Mouse (Mus musculus): ENCODE results near the gene Fgr. TPM values are rescaled to one million over a fixed set of nuclear protein-coding genes. Genes with fewer than 3 reads are reported as not detected.

Gene Fgr
- polyA plus RNA-seq, 1 experiment from 2014 or later = 0.60 TPM

DNA sequence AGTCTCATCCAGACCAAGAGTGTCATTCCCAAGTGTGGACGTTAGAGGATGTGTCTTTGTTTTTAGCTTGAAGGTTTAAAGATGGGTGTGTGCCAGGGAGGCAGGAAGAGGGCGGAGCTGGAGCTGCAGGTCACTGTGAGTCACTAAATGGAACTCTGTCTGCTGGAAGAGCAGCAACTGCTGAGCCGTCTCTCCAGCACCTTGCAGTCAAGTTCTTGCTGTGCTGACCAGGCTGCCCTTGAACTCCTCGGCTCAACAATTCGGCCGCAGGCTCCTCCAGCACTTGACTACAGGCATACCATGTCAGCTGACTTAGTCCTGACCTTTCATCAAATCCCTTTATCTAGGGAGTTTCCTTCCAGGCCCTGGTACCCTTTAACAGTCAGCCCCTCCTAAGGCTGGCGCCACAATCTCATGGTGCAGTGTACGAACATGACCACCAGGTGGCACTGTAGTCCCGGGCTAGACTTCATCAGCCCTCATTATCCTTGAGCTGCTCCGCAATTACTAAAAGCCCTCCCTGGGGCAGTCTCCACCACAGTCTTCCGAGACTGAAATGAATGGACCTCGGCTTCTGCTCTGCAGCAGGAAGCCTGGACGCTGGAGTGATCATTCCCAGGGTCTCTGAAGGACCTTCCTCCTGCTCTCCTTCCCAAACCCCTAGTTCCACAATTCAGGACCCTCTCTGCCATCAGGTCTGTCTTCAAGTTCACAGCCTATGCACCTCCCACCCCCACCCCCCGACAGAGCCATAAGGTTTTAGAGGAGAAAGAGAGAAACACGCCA, 28.4 kb upstream of the Fgr start:
- H3K27me3 ChIP-seq (replicated peaks) = peaks cover 14% of the 10 kb centered on the region
- peak overlapping the region; percentile 3; the same call in 1 of the 2 replicates for H3K9ac ChIP-seq

DNA sequence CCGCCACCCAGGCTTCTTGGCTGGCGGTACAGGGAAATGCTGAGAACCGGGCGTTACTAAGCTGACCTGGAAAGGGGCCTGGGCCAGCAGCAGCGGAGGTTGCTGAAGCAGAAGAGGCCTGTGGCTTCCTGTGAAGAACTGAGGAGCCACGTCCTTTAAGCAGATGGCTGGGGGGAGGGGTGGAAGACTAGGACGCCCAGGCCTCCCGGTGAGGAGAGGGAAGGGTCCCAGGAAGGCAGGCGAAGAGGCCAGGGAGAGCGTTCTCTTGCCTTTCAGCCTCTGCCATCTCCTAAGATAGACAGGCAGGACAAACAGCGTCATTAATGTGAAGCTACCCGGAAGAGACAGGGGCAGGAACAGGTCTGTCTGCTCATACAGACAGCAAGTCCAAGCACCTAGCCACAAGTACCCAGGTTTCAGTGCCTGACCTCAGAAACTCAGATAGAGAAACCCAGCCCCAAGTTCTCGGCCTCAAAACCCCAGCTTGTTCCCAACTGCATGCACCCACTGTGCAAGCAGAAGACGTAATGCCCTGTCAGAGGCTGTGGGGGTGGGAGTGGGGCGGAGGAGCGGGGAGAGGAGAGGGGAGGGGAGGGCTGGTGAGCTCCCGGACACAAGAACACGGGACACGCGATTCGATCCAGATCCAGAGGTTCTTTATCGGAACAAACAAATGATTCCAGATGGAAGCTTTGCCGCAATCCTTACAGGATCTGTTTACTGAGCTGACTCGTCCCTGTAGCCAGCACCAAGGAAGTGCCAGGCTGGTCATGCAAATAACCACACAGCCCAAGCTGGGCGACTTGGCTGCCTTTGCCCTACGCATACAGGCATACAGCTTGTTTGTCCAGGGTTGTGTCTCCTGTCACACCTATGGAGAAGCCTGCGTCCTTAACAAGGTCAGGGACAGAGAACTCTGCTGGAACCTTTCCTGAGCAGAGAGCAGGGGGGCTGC, 27.6 kb upstream of the Fgr start:
- Histone ChIP-seq H3K9ac (peak overlapping the region; percentile 3; the same call in 1 of the 2 replicates), H3K9me3 (replicated peaks) (no peaks in the 10 kb centered on the region), H3K4me2 (peak overlapping the region; percentile 55), H3K27ac (peak overlapping the region; percentile 60), H3K36me3 (no peaks in the 10 kb centered on the region), H3K27me3 (replicated peaks) (peaks cover 12% of the 10 kb centered on the region), H3K4me1 (peaks cover 42% of the 10 kb centered on the region), H3K4me3 (peak overlapping the region; percentile 18)
- WGBS (ENCODE audit: insufficient replicate concordance) = 19% methylated on average over 27 of the region's 27 CpGs
- no peak for ATAC-seq

More for the DNA sequence above, 28.4 kb upstream of the Fgr start:
- Histone ChIP-seq H3K4me1 (peaks cover 40% of the 10 kb centered on the region), H3K27ac (peak overlapping the region; percentile 60), H3K4me3 (peak overlapping the region; percentile 18), H3K9me3 (replicated peaks) (no peaks in the 10 kb centered on the region), H3K4me2 (peak overlapping the region; percentile 55), H3K36me3 (no peaks in the 10 kb centered on the region)
- WGBS (ENCODE audit: insufficient replicate concordance) = 4% methylated on average over 15 of the region's 15 CpGs
- ATAC-seq = peak; percentile 65

DNA sequence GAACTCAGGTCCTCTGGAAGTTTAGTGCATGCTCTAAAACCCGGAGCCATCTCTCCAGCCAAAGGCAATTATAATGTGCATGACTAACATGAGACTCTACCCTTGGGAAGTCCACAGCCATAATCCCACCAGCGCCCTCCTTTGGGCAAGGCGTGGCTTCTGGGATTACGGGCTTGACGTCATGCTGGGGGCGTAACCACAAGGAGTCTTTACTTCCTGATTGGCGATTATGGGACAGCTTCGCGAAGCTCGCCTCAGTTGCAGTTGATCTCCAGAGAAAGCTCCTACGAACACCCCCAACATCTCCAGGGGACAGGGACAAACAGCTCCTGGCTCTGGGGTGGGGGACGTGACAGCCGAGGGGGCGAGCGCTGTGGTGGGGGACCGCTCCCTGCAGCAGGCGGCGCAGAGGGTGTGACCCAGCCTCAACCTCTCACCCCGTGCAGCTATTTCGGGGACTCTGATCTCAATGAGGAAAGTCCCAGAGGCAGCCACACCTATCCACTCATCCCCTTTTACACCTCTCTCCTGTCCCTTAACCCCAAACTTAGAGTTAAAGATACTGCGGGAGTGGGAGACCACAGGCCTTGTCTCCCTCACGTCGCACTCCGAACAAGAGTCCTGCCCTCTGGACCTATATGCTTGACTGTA, 23.9 kb upstream of the Fgr start:
- H3K4me1 ChIP-seq = peaks cover 37% of the 10 kb centered on the region
- H3K9me3 ChIP-seq (replicated peaks) = no peaks in the 10 kb centered on the region
- H3K4me2 ChIP-seq = peak overlapping the region; percentile 54
- 34% methylated on average over 24 of the region's 24 CpGs for WGBS (ENCODE audit: insufficient replicate concordance)
- no peak overlapping the region for H3K9ac ChIP-seq
- peaks cover 11% of the 10 kb centered on the region; the same call in 1 of the 2 replicates for H3K27me3 ChIP-seq (replicated peaks)
- no peaks in the 10 kb centered on the region for H3K36me3 ChIP-seq
- no peak for ATAC-seq
- no peak overlapping the region for H3K27ac ChIP-seq
- H3K4me3 ChIP-seq = peak overlapping the region; percentile 18

DNA sequence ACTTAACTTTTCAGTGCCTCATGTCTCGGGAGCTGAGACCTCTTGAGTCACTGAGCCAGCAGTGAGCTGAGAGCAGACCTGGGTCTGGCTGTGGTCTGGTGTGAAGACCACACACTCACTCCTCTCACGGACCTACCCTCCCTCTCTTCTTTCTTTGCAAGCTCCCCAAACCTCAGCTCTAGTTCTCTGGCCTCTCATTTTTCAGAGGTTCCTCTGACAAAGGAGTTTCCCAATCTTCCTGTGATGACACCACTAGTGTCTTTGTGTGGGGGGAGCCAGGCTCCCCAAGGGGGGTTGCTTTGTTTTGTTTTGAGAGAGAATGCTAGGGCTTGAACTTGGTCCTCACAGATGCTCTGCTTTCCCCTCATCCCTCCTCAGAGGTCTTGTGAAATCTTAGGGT, 22.9 kb upstream of the Fgr start:
- Histone ChIP-seq H3K4me3 (no peak overlapping the region), H3K4me2 (no peak overlapping the region), H3K27me3 (replicated peaks) (peaks cover 11% of the 10 kb centered on the region; the same call in 1 of the 2 replicates), H3K36me3 (no peaks in the 10 kb centered on the region), H3K9ac (no peak overlapping the region), H3K4me1 (peaks cover 29% of the 10 kb centered on the region), H3K9me3 (replicated peaks) (no peaks in the 10 kb centered on the region), H3K27ac (no peak overlapping the region)
- no peak for ATAC-seq
- 26% methylated on average over 2 of the region's 2 CpGs for WGBS (ENCODE audit: insufficient replicate concordance)

DNA sequence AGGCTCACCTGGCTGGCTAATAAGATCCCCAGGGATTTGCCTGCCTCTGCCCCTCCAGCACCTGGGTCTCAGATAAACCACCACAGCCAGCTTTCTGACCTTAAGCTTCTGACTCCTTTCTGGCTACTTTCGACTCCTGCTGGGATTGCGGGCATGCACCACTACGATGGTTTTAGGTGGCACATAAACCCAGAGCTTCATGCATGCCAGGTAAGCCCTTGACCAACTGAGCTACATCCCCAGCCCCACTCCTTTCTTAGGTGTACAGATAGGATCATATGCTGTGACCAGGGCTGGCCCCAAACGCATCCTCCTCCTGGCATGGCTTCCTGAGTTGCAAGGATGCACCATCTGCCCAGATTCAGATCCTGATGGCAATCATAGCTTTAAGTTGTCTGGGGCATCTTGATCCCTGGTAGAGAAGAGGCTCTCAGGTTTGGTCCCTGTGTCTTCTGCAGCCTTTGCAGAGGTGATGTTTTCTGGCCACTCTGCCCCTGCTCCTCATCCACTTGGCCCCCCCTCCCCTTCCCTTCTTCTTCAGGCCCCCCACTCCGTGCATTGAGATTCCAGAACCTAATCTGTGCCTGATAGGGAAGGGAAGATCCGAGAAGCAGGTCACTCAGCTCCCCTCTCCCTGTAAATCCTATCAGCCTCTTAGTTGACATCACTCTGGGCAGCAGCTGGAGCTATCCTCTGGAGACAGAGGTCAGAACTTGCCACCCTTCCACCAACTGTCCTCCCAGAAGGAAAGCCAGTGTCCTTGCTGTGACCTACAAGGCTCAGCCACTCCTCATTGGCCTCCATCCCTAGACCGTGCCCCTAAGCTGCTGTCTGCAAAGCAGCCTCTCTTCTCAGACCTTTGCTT, 19.1 kb upstream of the Fgr start:
- 69% methylated on average over 7 of the region's 7 CpGs for WGBS (ENCODE audit: insufficient replicate concordance)

DNA sequence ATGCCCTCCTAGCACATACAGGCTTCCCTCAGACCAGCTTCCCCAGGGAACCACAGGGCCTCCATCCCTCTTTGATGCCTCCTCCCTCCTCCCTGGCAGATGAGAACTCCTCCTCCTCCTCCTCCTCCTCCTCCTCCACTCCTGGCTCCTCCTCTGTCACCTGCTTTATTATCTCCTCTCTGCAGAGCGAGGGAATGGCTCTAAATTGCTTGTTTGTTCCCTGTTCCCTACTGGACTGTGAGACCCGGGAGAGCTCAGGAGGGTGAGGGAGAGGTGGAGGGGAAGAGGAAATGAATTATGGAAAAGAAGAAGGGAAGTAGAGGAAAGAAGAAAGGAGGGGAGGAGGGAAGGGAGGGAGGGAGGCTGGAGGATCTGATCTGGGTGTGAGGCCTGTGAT, 18.5 kb upstream of the Fgr start:
- H3K4me1 ChIP-seq = peaks cover 24% of the 10 kb centered on the region
- no peaks in the 10 kb centered on the region for H3K36me3 ChIP-seq
- no peak overlapping the region for H3K4me2 ChIP-seq
- no peak overlapping the region for H3K27ac ChIP-seq
- no peak overlapping the region for H3K4me3 ChIP-seq
- H3K9me3 ChIP-seq (replicated peaks) = no peaks in the 10 kb centered on the region
- no peak overlapping the region for H3K9ac ChIP-seq
- WGBS (ENCODE audit: insufficient replicate concordance) = 23% methylated on average over 2 of the region's 2 CpGs
- ATAC-seq = no peak
- H3K27me3 ChIP-seq (replicated peaks) = peaks cover 11% of the 10 kb centered on the region; the same call in 1 of the 2 replicates

More for the DNA sequence above, 19.1 kb upstream of the Fgr start:
- no peak overlapping the region for H3K9ac ChIP-seq
- H3K4me3 ChIP-seq = no peak overlapping the region
- peaks cover 24% of the 10 kb centered on the region for H3K4me1 ChIP-seq
- H3K27me3 ChIP-seq (replicated peaks) = peaks cover 11% of the 10 kb centered on the region; the same call in 1 of the 2 replicates
- no peak overlapping the region for H3K27ac ChIP-seq
- H3K9me3 ChIP-seq (replicated peaks) = no peaks in the 10 kb centered on the region
- ATAC-seq = peak; percentile 13; the same call in 1 of the 2 replicates
- H3K4me2 ChIP-seq = no peak overlapping the region
- no peaks in the 10 kb centered on the region for H3K36me3 ChIP-seq

DNA sequence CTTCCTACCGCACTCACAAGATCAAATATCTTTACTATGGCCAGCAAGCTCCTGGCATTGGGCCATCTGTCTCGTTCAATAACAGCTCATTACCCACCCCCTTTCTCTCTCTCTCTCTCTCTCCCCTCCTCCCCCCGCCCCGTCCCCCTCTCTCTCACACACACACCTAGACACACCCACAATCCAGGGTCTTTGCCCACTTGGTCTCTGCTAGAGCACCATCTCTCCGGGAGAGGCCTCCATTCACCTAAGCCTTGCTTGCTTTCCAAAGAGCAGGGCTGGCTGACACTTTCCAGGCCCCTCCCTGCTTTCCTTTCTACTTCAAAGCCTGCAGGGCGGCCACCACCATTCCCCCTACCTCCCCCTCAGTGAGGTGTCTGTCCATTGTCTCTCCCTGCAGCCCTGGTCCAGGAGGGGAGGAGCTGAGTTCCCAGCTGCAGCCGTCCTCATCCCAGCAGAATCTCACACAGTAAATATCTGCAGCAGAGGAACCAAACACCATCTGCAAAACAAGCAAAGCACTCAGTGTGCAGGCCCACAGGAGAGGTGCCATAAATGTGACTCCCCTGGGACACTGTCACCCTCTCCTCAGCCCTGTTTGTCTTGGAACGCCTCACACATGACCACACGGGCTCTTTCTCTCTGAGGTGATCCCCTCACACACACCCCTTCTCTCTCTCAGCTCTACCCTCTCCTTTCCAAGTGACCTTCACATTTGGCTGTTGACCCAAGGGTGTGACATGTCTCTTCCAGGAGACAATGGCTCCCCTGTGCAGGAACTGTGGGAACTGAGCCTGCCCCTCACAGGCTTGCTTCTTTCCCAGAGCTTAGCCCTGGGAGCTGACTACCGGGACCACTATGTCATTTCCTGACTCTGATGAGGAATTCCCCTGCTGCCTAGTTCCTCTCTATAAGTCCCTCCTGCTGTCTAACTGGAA, 14.9 kb upstream of the Fgr start:
- H3K4me2 ChIP-seq = no peak overlapping the region
- H3K27ac ChIP-seq = peak overlapping the region; percentile 7
- no peak overlapping the region for H3K9ac ChIP-seq
- H3K4me3 ChIP-seq = no peak overlapping the region
- WGBS (ENCODE audit: insufficient replicate concordance) = 40% methylated on average over 10 of the region's 10 CpGs
- no peaks in the 10 kb centered on the region for H3K36me3 ChIP-seq
- H3K27me3 ChIP-seq (replicated peaks) = no peaks in the 10 kb centered on the region
- no peaks in the 10 kb centered on the region for H3K9me3 ChIP-seq (replicated peaks)
- H3K4me1 ChIP-seq = peaks cover 32% of the 10 kb centered on the region
- ATAC-seq = no peak

DNA sequence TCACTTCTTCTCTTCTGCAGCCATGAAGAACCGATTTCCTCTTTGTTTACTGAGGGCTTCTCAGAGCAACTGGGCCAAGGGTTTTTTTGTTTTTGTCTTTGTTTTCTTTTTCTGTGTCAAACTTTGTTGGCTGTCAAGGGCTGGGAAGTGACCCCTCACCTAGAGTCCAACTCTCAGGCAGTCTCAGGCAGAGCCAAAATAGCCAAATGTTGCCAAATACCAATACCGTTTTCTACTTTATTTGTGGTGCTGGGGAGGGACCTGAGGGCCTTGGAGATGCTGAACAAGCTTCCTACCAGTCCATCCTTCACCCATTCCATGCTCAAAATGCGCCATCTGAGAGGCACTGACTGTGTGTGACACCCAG, 14.2 kb upstream of the Fgr start:
- no peak for ATAC-seq
- peaks cover 32% of the 10 kb centered on the region for H3K4me1 ChIP-seq
- H3K4me2 ChIP-seq = no peak overlapping the region
- H3K4me3 ChIP-seq = no peak overlapping the region
- H3K36me3 ChIP-seq = no peaks in the 10 kb centered on the region
- no peak overlapping the region for H3K27ac ChIP-seq
- H3K9me3 ChIP-seq (replicated peaks) = no peaks in the 10 kb centered on the region
- no peak overlapping the region for H3K9ac ChIP-seq
- H3K27me3 ChIP-seq (replicated peaks) = no peaks in the 10 kb centered on the region
- 45% methylated on average over 3 of the region's 3 CpGs for WGBS (ENCODE audit: insufficient replicate concordance)

DNA sequence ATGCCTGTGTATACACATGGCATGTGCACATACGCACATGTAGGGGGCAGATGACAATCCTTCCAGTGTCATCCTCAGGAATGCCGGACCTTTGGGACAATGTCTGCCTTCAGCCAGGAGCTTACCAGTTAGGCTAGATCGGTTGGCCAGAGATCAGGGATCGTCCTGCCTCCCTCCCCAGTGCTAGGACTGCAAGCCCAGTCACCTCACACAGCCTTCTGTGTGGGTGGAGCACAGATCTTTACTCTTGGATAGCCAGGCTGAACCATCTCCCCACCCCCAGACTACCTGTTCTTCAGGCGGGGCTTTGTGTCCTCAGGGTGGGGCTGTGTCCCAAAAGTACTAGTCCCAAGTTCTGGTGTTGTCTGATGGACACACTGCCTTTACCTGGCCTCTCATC, 13.6 kb upstream of the Fgr start:
- Histone ChIP-seq H3K4me3 (no peak overlapping the region), H3K4me2 (no peak overlapping the region), H3K4me1 (peaks cover 32% of the 10 kb centered on the region), H3K9me3 (replicated peaks) (no peaks in the 10 kb centered on the region), H3K27me3 (replicated peaks) (no peaks in the 10 kb centered on the region), H3K9ac (no peak overlapping the region), H3K27ac (no peak overlapping the region), H3K36me3 (no peaks in the 10 kb centered on the region)
- 63% methylated on average over 5 of the region's 5 CpGs for WGBS (ENCODE audit: insufficient replicate concordance)
- ATAC-seq = no peak

DNA sequence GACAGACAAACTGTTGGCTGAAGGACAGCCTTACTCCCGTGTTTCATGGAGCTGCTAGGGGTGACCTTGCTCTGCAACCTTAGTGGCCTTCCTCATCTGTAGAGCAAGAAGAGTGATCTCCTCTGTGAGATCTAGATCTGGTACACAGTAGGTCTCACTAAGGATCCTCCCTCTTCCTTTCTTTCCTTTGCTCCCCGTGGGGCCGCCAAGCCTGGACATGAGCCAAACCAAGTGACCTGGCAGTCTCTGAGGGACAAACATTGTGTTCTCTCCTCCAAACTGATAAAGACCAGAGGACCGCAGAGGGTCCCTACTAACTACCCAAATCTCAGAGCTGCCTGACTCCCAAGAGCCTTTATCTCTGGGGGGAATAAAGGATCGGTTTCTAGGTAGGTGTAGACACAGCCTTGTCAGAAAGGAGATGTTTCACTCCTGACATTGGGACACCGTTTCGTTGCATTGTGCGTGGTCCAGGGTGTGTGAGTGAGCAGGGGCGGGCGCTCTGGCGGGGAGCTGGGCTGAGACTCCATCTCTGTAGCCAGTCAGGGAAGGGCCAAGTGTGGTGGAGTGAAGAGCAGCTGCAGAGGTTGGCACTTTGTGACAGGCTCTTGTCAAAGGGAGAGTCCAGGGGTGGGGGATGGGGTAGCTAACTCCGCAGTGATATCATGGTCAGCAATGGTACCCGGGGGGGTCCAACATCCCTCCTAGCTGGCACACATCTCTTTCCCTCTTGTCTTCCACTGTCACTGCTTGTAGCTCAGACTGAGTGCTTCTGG, 12.8 kb upstream of the Fgr start:
- Histone ChIP-seq H3K4me1 (peaks cover 30% of the 10 kb centered on the region), H3K27ac (no peak overlapping the region), H3K9me3 (replicated peaks) (no peaks in the 10 kb centered on the region), H3K4me2 (no peak overlapping the region), H3K36me3 (no peaks in the 10 kb centered on the region), H3K27me3 (replicated peaks) (no peaks in the 10 kb centered on the region), H3K4me3 (no peak overlapping the region), H3K9ac (no peak overlapping the region)
- 56% methylated on average over 13 of the region's 13 CpGs for WGBS (ENCODE audit: insufficient replicate concordance)
- ATAC-seq = no peak
